Comparison of ENCODE assay signal across 18 mouse cellular contexts in genomic region chr4:130379181-130379580, GRCm38 (mm10).
"Had no signal": no experiment of that assay in that cellular context is flagged by ENCODE, and none has a peak within 500 bp of the region (broad histone marks: within the 10 kb centered on the region; RNA-seq: fewer than 3 reads in every experiment).

No protein-coding gene starts in this region.

- H3K9me3 ChIP-seq: liver, embryonic 15.5 days; lung, embryonic 15.5 days; midbrain, embryonic 13.5 days; midbrain, embryonic 15.5 days; neural tube, embryonic 12.5 days; stomach, embryonic 15.5 days had no signal

- ATAC-seq: liver, postnatal 0 days; lung, postnatal 0 days; midbrain, embryonic 13.5 days; midbrain, embryonic 15.5 days had no signal

- H3K4me2 ChIP-seq: liver, embryonic 15.5 days; lung, embryonic 15.5 days; midbrain, embryonic 13.5 days; midbrain, embryonic 15.5 days; neural tube, embryonic 12.5 days; stomach, embryonic 15.5 days had no signal

- H3K27me3 ChIP-seq: liver, embryonic 15.5 days; lung, embryonic 15.5 days; megakaryocyte, embryonic 14.5 days; midbrain, embryonic 13.5 days; midbrain, embryonic 15.5 days; neural tube, embryonic 12.5 days; stomach, embryonic 15.5 days had no signal

- H3K4me1 ChIP-seq: liver, embryonic 15.5 days; lung, embryonic 15.5 days; midbrain, embryonic 13.5 days; midbrain, embryonic 15.5 days; neural tube, embryonic 12.5 days; stomach, embryonic 15.5 days had no signal

- H3K27ac ChIP-seq: liver, embryonic 15.5 days; lung, embryonic 15.5 days; macrophage; midbrain, embryonic 13.5 days; midbrain, embryonic 15.5 days; neural tube, embryonic 12.5 days; stomach, embryonic 15.5 days; stomach, postnatal 0 days had no signal

- H3K9ac ChIP-seq: liver, embryonic 15.5 days; liver, postnatal 0 days; lung, embryonic 15.5 days; midbrain, embryonic 13.5 days; midbrain, embryonic 15.5 days; neural tube, embryonic 12.5 days; stomach, embryonic 15.5 days had no signal

- H3K4me3 ChIP-seq: liver, embryonic 15.5 days; lung, embryonic 15.5 days; megakaryocyte, embryonic 14.5 days; midbrain, embryonic 13.5 days; midbrain, embryonic 15.5 days; neural tube, embryonic 12.5 days; stomach, embryonic 15.5 days had no signal

- DNase-seq: liver, postnatal 0 days; lung, adult 2 months; lung, postnatal 14 days; lung, postnatal 36 days; right cerebral cortex, postnatal 25 days; thymus, adult 2 months; thymus, postnatal 25 days; thymus, postnatal 4 days had no signal
